Mouse (Mus musculus) T-helper 2 cell (primary cell): ENCODE data around the gene Grid2.

Experiments used
- in situ Hi-C: fragments of 300-600 bp; cut with MboI, MseI; formaldehyde crosslinking; loops from one replicate; pipeline ENCODE4 v1.15.1; 2025; ENCODE audit warnings: high pct_unique_total_duplicates

The Grid2 gene

DNA sequence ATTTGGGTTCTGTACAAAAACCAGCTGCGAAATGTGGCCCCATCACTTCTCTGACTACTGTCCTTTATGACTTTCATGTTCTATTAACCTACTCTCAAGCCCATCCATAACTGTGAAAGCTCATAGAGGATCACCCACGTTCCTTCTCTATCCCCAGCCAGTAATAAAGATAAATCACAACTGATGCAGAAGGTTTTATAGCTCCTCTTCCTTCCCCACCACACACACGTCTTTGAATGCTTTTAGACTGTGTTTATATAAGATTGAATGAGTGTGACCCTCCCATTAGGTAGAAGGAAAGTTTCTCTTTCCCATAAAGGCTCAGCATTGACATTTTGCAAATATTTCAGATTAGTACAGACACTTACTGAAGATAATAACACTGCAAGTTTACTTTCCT lies 1350.1 kb downstream of the Grid2 start:
- in situ Hi-C loops = no loop called here

DNA sequence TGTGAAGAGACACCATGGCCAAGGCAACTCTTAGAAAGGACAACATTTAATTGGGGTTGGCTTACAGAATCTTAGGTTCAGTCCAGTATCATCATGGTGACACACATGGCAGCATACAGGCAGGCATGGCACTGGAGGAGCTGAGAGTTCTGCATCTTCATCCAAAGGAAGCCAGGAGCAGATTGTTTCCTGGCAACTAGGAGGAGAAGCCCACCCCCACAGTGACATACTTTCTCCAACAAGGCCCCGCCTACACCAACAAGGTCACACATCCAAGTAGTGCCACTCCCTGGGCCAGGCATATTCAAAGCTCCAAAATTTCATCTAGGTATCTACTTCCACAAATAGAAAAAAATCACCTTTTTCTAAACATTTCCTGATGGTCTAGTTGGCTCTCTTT lies 1351.4 kb downstream of the Grid2 start:
- in situ Hi-C loops = no loop called here

DNA sequence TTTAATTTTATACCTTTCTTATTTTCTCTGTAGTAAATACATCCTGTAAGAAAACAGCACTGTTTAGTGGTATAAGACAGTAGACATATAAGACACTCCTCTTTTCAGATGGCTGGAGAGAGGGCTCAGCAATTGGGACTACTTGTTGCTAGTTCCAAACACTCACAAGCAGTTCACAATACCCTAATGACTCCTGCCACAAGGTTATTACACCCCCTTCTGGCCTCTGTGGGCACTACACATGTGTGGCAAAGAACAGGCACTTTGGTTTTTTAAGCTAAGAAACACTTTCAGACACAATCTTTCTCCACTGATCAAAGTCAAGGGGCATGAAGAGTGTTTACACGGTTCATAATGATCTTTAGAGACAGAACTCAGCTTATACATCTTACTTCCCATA lies 1352.3 kb downstream of the Grid2 start:
- in situ Hi-C loops = no loop called here

DNA sequence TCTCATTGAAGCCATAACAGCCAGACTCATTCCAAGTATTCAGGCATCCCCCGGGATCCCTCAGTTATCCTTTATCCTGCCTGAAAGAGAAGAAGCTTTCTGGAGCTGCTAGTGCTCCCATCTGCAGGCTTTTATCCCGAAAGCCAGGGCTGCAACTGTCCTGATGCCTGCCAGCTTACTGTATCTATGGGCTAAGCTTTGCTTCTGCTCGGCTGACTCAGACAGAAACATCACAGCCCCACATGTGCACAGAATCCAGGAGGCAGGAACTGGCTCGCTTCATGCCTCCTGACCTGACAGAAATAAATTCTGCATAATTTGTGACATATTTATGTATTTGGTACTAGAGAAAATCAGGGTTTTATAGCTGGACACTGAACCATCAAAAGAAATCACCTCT lies 1361.2 kb downstream of the Grid2 start:
- in situ Hi-C loops = no loop called here

DNA sequence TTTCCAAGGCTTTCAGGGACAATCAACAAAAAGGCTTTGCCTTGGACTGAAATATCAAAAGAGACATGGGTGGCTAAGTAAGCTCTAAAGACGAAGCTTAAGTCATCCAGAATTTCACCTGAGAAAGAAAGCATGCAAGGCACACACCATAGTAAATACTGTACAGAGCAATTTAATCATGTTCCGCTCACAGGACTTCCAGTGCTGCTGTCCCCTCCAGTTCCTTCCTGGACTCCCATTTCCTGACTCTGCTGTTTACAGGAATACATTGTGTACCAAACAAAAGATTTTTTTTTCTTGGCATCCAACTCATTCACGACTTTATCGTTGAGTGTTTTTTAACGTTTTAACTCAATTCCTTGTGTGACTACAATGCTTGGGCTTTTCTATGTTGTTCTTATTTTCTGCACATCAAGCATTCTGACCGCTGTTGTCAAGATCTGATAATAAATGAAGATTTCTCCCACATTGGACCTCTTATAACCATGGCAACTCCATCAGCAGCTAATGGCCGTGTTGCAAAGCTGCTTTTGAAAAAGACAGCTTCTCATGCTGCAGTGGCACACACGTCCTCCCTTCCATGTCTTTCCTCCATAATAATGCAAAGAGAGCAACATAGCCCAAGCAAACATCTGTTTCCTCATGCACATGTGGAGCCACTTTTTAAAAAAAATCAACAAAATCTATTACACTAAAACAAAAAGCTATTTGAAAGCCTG lies 1361.9 kb downstream of the Grid2 start:
- in situ Hi-C loops = no loop called here

DNA sequence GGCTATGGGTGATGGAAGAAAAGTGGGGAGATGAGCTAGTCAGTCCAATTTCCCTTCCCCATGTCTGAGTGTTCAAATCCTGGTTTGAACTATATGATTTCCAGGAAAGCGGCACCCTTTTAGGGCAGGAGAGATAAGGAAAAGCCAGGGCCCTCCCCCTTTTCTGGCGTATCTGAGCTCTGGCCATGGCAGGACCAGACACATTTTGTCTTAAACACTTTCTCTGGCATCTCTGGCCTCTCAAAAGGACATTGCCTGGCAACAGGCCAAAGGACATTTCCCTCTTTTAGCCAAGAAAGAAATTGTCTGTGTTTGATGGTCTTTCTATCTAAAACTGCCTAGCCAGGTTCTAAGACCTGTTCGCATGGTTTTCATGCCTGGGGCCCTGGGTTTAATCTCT lies 1367.7 kb downstream of the Grid2 start:
- in situ Hi-C loops = no loop called here

DNA sequence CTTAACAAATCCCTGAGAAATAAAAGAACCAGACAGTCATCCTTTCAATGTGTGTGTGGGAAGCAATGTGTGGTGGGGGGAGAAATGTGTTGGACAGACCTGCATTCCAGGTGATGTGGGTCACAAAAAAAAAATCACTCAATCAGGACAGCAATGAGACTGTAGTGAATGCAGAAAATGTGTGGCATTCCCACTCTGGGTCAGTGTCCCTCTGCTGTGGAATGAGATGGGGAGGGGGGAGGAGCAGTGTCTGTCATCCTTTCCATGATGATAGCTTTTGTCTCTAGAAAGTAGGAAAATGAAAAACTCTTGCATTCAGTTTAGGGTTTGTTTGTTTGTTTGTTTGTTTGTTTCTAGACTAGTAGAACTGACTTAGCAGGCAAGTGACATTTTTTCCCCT lies 1392.0 kb downstream of the Grid2 start:
- in situ Hi-C loops = no loop called here

DNA sequence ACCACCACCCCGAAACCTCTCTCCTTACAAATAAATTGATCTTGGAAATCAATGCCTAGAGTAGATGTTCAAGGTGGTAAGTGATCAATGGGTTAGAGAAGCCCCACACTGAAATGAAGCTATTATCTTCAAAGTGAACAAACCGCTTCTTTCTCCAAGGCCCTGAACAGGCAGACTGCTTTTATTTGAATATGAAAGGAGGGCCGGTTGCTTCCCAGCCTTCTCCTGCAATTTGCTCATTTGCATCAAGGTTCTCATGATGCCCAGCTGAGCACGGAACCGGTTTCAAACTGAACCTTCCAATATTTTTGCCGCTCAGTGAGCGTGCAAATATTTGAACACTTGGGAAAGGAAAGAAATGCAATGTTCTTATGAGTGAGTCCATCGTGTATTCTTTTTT lies 1392.5 kb downstream of the Grid2 start:
- in situ Hi-C loops = no loop called here

DNA sequence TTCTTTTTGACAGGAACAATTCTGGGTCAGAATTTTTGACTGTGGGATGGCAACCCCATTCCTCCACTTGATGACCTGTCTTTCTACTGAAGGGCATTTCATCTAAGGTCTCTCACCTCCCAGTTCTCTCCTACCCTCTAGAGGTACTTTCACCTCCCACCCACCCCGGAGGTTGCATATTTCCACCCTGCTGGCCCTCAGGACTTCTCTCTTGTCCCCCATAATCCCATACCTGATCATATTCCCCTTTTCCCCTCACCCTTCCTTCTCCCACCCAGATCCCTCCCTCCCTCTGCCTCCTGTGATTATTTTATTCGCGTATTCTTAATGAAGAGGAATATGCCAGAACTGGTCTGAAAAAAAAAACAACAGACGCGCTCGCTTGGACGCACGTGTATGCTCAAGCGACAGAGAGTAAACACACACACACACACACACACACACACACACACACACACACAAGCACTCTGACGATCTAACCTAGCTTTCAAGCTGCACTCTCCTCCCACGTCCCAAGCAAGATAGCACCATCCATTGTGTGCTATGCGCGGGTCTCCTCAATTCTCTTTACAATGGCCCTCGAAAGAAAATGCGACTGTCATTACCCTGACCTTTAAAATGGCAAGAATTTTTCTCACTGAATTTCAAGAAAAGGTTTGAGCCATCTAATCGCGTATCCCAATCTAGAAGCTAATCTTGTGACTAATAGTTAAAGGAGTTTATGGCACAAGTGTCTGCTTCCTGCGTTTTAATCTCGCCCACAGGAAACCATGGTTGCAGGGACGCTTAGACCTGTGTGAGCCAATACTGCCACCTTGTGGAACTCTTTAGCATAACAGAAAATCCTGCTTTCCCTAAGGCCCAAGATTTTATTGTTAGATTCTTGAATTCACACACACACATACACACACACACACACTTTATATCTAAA lies 1393.9 kb downstream of the Grid2 start:
- in situ Hi-C loops = no loop called here

DNA sequence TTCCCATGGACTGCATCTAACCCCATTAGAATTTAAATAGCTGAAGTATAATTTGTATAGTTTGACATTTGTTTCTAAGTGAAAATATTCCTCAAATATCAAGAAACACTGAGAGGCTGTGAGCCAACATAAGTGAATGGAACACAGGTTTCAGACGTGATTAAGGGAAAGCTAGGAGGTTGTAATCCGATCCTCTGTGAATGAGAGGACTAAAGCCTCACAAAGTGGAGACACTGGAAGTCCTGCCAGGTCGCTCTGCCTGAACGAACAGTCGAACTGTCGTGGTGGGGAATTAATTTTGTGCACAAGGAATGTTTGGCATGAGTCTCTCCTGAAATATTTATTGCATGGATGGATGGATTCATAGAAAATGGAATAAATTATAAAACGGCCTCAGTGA lies 1395.1 kb downstream of the Grid2 start:
- in situ Hi-C loops = no loop called here

DNA sequence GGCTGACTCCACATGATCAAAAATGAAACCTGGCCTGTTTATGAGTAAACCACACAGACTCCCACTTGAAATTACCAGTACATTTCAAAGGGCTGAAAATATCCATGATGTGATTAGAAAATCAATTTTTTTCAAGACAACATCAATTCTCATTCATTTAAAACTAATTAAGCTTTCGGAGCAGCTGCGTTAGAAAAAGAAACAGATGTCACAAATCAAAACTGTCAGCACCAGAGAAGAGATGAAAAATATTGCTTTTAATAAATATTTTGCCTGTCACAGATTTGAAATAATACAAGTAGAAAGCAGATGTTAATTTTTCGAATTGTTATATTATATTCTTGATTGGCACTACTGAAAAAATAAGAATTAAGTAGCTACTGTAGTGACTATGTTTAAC lies 1415.3 kb downstream of the Grid2 start:
- in situ Hi-C loops = no loop called here

DNA sequence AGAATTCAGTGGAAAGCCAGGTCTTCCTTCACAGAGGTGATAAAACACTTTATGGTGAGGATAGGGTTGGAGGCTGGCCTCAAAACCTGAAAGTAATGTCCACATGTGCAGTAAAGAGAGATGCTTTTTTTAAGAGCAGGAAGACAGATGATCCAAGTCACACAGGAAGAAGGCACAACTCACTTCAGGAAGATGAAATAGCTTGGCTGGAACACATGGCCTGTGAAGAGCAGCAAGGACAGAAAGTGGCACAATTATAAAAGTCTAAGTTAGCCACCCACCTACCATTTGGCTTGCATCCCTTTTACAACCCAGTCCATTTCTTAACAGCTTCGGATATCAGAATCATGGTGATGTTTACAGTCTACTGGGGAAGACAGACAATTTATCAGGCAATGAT lies 1423.1 kb downstream of the Grid2 start:
- in situ Hi-C loops = no loop called here

DNA sequence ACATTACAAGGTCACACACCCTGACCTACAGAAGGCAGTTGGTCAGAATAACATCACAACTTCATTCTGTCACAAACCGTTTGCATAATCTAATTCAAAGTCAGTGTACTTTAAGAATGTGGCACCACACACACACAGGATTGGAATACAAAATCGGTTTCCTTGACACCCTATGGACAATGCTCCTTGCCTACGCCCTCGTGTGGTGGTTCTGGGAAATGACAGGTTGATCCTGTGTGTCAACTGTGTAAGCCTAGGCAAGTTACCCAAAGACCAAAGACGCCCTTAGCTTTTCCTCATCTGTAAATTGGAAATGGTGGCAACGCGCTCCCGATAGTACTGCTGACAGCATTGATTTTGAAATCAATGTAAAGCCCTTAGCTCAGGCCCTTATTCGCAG lies 1428.3 kb downstream of the Grid2 start:
- in situ Hi-C loops = no loop called here

DNA sequence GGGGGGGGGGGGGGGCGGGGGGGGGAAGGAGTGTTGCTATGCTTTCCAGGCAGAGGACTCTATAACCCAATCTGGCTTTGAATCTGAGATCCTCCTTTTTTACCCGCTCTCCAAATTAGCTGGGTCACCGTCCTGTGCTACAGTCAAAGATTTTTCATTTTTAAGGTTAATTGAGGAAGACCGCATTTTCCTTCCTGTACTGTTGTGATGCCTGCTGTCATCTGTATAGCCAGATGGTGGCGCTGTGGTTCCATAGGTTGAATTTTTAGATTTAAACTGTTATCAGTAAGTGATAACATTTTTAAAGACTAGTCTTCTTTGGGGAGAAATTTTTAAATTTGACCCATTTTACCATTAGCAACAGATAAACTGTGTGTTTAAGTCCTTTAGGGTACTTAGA lies 1429.3 kb downstream of the Grid2 start:
- in situ Hi-C loops = no loop called here

DNA sequence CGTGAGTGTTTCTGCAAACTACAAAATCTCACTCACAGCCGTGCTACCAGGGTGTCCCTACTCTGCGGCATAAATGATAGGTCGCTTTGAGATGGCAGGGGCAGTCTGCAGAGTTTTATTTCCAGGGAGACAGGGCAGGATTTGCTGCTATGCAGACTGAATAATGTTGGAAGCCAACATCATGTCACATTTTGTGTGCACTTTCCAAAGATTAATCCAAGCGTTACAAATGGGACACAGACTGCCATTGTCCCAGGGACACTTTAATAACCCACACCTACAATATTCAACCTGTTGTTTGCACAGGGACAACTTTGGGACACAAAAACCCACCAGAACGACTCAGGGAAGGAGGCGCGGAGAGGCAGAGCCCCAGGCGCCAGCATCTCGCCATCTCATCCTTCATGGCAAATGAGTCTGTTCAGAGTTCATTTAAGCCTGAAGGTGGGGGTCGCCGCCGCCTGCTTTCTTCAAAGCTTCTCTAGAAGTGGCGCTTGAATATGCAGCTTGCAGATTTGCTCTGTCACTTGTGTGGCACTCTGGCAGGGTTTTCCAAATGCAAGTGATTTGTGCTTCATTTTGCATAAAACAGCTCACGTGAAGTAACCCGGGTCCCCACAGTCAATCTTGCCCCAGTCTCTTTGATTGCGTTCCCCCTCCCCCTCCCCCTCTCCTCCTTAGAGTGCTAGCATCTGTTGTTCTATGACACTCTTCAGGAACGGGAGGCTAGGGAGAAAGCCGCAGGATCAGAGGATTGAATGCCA lies 1432.7 kb downstream of the Grid2 start:
- in situ Hi-C loops = no loop called here

DNA sequence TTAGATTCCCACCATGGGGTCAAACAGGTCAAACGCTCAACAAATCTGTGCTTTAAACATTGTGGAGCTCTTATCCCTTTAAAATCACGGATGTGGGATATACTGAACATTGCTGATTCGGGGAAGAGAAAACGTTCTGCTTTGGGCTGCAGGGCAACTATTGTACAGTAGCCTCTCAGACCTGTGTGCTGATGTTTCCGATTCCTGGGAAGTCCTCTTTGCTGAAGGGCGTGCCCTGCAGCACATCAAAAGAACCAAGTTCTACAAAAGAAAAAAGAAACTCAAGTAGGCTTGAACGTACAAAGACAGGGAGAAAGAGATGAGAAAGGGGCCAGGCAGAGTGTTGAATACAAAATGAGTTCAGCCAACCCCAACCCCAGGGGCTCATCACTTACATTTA lies 1439.0 kb downstream of the Grid2 start:
- in situ Hi-C loops = no loop called here

DNA sequence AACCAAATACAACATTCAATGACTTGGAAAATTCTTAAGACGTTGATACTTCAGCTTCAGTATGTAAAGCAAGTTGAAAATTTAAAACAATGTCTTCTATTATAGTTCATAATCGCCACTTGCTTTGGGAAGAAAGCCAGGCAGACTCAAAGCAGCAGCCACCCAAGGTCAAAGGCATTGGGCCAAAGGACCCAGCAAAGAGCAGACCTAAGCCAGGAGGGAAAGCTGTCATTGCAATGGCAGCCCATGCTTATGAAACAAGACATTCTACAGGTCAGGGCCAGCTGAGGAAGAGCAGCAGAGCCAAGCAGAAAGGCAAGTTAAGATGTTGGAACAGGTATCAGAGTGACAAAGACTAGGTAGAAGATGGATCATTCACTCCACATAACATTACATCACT lies 1448.0 kb downstream of the Grid2 start:
- in situ Hi-C loops = no loop called here

DNA sequence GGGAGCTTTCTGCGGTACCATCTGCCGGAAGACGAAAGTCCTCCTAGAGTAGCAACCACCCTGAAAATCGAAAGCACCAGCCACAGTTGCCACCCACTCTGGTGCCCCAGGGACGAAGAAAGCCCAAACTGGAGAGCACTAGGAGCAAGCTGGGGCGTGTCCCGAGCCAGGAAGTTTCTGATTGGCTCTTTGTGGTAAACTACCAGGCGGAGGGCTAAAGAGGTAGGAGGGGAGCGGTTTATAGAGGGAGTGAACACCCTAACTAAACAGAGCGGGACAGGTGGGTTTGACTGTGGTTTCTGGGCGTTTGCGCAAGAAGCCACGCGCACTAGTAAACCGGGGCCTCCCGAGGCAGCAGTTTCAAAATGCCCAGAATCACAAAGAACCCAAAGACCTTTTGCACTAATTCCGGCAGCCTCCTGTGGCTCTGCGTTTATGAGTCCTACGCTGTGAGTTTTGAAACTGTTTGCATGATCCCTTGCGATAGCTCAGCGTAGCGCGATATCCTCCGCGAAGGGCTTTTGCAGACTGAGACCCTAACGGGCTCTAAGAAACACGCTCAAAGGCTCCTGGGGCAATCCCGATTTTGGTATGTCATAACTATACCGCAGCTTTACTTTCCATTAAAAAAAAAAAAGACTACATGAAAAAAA lies 1472.2 kb downstream of the Grid2 start:
- in situ Hi-C loops = no loop called here

DNA sequence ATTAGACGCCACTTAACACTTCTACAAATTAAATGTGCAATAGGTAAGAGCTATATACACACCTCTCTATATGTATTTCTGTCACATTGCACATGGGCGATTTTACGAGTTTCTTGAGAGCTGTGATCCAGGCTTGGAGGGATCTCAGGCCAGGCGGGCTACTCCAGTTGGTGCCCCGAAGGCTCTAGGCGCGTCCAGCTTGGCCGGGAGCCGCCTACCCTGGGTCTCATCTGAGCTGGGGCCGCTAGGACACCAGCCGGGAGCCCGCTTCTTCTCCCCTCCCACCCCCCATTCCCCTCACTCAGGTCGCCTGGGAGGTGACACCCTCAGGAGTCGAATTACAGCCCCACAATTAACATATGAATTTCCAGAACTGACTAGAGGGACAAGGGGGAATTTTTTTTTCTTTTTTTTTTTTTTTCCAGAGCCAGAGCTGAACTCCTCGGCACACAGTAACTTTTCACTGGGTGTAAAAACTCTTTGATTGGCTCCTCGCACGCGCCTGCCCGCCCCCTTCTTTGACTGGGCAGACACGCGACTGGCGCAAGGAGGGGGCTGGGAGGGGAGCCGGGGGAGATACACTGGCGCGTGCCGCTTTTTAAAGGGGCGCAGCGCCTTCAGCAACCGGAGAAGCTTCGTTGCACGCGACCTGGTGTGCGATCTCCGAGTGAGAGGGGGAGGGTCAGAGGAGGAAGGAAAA lies 1473.0 kb downstream of the Grid2 start, which contains the start of gene Atoh1:
Gene Atoh1, plus strand, starts transcription at position 627 of the 700 bp plus-strand sequence.
- in situ Hi-C loops = no loop called here

DNA sequence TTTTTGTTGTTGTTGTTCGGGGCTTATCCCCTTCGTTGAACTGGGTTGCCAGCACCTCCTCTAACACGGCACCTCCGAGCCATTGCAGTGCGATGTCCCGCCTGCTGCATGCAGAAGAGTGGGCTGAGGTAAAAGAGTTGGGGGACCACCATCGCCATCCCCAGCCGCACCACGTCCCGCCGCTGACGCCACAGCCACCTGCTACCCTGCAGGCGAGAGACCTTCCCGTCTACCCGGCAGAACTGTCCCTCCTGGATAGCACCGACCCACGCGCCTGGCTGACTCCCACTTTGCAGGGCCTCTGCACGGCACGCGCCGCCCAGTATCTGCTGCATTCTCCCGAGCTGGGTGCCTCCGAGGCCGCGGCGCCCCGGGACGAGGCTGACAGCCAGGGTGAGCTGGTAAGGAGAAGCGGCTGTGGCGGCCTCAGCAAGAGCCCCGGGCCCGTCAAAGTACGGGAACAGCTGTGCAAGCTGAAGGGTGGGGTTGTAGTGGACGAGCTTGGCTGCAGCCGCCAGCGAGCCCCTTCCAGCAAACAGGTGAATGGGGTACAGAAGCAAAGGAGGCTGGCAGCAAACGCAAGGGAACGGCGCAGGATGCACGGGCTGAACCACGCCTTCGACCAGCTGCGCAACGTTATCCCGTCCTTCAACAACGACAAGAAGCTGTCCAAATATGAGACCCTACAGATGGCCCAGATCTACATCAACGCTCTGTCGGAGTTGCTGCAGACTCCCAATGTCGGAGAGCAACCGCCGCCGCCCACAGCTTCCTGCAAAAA lies 1473.7 kb downstream of the Grid2 start:
- in situ Hi-C loops = no loop called here
